Mouse (Mus musculus): ENCODE measurements around the gene Irf2. TPM values are rescaled to one million over a fixed set of nuclear protein-coding genes. Genes with fewer than 3 reads are reported as not detected.

The Irf2 gene
- polyA plus RNA-seq, 1 experiment = not detected

GRCm38 (mm10) chr8:46818990-46819288 lies 79.4 kb downstream of the Irf2 start:
- Histone ChIP-seq H3K4me3 (ENCODE audit: insufficient read depth, low read depth, low read length) (no peak overlapping the region), H3K4me1 (ENCODE audit: control insufficient read depth, insufficient read depth, low read length) (peaks cover 7% of the 10 kb centered on the region), H3K27ac (ENCODE audit: insufficient read depth, low read depth, low read length) (no peak overlapping the region)
- WGBS = 72% methylated on average over 2 of the region's 2 CpGs
- TF ChIP-seq POLR2A (IDR thresholded peaks at IDR 0.05; ENCODE audit: insufficient read depth, low read depth, low read length) = no peak
- TF ChIP-seq CTCF (IDR thresholded peaks at IDR 0.05; ENCODE audit: insufficient read depth, low read depth, low read length) = no peak

- Histone ChIP-seq H3K4me3 (ENCODE audit: insufficient read depth, low read depth, low read length) (no peak overlapping the region), H3K27ac (ENCODE audit: insufficient read depth, low read depth, low read length) (no peak overlapping the region), H3K4me1 (ENCODE audit: control insufficient read depth, insufficient read depth, low read length) (no peaks in the 10 kb centered on the region)
- WGBS = 81% methylated on average over 7 of the region's 7 CpGs
- TF ChIP-seq POLR2A (IDR thresholded peaks at IDR 0.05; ENCODE audit: insufficient read depth, low read depth, low read length) = no peak
- no peak for TF ChIP-seq CTCF (IDR thresholded peaks at IDR 0.05; ENCODE audit: insufficient read depth, low read depth, low read length)
Observed at GRCm38 (mm10) chr8:46828734-46829413, 89.3 kb downstream of the Irf2 start.

DNA sequence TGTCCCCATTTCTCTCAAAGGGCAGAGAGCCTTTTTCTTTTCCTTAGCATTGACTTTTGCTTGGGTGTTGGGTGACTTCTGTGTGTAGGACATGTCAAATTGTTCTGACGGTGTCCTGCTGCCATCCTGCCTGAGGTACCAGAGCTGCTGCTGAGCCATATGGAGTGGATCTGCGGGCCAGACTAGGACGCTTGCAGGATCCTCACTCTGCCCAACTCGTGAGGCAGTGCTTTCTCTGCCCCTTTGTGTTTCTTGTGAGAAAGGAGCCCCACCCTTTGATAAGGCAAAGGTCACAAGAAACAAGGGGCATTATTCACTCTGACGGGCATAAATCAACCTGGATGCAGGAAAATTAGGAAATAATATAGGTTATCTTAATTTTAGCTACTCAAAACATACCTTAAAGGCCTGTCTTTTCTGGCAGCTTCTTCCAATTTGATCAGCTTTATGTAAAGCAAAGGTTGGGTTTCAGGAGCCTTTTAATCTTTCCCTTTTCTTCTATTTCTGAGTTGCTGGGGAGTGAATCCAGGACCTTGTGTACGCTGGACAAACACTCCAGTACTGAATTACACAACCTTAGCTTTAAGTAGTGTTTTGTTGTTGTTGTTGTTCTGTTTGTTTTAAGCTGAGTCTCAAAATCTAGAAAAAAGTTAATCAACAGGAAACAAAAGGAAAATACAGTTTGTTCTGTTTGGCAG lies 90.0 kb downstream of the Irf2 start:
- TF ChIP-seq POLR2A (IDR thresholded peaks at IDR 0.05; ENCODE audit: insufficient read depth, low read depth, low read length) (no peak), CTCF (IDR thresholded peaks at IDR 0.05; ENCODE audit: insufficient read depth, low read depth, low read length) (no peak)
- Histone ChIP-seq H3K4me1 (ENCODE audit: control insufficient read depth, insufficient read depth, low read length) (no peaks in the 10 kb centered on the region), H3K4me3 (ENCODE audit: insufficient read depth, low read depth, low read length) (no peak overlapping the region), H3K27ac (ENCODE audit: insufficient read depth, low read depth, low read length) (no peak overlapping the region)
- 83% methylated on average over 6 of the region's 6 CpGs for WGBS

GRCm38 (mm10) chr8:46830112-46830855 lies 90.8 kb downstream of the Irf2 start:
- WGBS = 89% methylated on average over 11 of the region's 11 CpGs
- TF ChIP-seq POLR2A (IDR thresholded peaks at IDR 0.05; ENCODE audit: insufficient read depth, low read depth, low read length) (no peak), CTCF (IDR thresholded peaks at IDR 0.05; ENCODE audit: insufficient read depth, low read depth, low read length) (no peak)
- Histone ChIP-seq H3K4me1 (ENCODE audit: control insufficient read depth, insufficient read depth, low read length) (no peaks in the 10 kb centered on the region), H3K27ac (ENCODE audit: insufficient read depth, low read depth, low read length) (no peak overlapping the region), H3K4me3 (ENCODE audit: insufficient read depth, low read depth, low read length) (no peak overlapping the region)

DNA sequence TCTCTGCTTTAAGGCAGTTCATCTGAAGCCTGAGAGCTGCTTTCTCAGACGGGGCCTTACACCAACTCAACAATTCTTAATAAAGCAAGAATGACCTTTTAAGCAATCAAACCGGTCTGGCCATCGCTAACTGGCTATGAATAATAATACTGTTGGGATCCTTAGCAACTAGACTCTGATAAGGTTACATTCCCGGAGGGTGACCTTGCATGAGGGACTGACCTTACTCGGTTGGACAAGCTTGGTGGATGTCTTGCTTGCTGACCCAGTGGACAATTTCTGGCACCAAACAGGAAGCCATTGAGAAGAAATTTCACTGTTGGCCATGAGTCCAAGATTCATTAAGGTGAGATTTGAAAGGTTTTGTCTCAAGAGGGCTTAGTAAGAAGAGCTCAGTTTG lies 92.4 kb downstream of the Irf2 start:
- Histone ChIP-seq H3K4me1 (ENCODE audit: control insufficient read depth, insufficient read depth, low read length) (no peaks in the 10 kb centered on the region), H3K4me3 (ENCODE audit: insufficient read depth, low read depth, low read length) (no peak overlapping the region), H3K27ac (ENCODE audit: insufficient read depth, low read depth, low read length) (no peak overlapping the region)
- TF ChIP-seq CTCF (IDR thresholded peaks at IDR 0.05; ENCODE audit: insufficient read depth, low read depth, low read length) = no peak
- TF ChIP-seq POLR2A (IDR thresholded peaks at IDR 0.05; ENCODE audit: insufficient read depth, low read depth, low read length) = no peak
- 80% methylated on average over 5 of the region's 5 CpGs for WGBS

DNA sequence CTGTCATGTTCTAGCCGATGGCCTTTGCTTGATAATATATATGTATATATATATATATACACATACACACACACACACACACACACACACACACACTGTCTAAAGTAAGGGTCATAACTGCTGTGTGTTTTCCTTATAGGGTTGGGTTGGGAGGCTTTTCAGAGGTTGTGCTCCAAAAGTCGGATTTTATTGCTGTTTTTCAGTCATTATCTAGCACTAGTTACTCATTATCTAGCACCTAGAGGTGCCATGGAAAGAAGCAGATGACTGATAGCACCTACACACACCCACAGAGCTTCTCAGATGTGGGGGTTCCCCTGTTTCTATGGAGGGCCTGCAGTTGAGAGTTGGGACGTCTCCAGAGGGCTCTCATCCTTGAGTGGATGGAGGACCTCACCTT lies 92.9 kb downstream of the Irf2 start:
- Histone ChIP-seq H3K4me3 (ENCODE audit: insufficient read depth, low read depth, low read length) (no peak overlapping the region), H3K27ac (ENCODE audit: insufficient read depth, low read depth, low read length) (no peak overlapping the region), H3K4me1 (ENCODE audit: control insufficient read depth, insufficient read depth, low read length) (no peaks in the 10 kb centered on the region)
- no peak for TF ChIP-seq CTCF (IDR thresholded peaks at IDR 0.05; ENCODE audit: insufficient read depth, low read depth, low read length)
- no peak for TF ChIP-seq POLR2A (IDR thresholded peaks at IDR 0.05; ENCODE audit: insufficient read depth, low read depth, low read length)
- 91% methylated on average over 3 of the region's 3 CpGs for WGBS

DNA sequence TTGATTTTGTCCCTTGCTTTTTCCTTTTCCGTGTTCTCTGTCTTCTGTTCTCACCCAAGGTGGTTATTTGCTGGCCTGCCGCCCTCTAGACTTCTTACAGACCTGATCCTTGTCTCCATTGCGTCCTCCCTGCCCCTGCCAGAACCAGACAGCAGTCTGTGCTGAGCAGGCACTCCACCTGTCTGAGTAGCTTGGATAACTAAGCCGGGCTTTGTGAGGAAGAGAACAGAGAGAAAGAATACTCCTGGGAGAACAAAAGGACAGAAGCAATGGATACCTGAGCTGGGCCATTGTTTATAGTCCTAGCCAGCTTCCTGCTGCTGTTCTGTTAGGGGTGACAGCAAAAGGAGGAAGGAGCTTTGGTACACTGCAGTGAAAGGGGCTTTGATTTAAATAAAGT lies 94.2 kb downstream of the Irf2 start:
- H3K27ac ChIP-seq (ENCODE audit: insufficient read depth, low read depth, low read length) = no peak overlapping the region
- 78% methylated on average over 4 of the region's 4 CpGs for WGBS
- TF ChIP-seq CTCF (IDR thresholded peaks at IDR 0.05; ENCODE audit: insufficient read depth, low read depth, low read length) = no peak
- TF ChIP-seq POLR2A (IDR thresholded peaks at IDR 0.05; ENCODE audit: insufficient read depth, low read depth, low read length) = no peak
- H3K4me3 ChIP-seq (ENCODE audit: insufficient read depth, low read depth, low read length) = no peak overlapping the region
- no peaks in the 10 kb centered on the region for H3K4me1 ChIP-seq (ENCODE audit: control insufficient read depth, insufficient read depth, low read length)

DNA sequence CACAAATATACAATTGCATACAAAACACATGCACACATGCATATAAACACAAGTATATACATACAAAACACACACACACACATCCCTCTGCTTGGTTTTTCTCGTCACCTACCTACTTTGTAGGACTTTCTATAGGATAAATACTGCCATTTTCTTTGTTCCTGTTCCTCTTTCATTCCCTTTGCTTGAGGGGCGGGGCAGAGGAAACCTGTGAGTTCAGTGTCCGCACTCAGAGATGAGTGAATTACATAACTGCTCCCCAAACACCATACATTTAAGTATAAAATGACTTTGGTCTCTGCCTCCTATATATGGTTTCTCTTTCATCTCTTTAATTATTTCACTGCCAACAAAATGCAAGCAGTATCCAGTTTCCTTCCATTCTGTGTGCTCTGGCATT lies 94.9 kb downstream of the Irf2 start:
- no peak for TF ChIP-seq POLR2A (IDR thresholded peaks at IDR 0.05; ENCODE audit: insufficient read depth, low read depth, low read length)
- Histone ChIP-seq H3K4me3 (ENCODE audit: insufficient read depth, low read depth, low read length) (no peak overlapping the region), H3K27ac (ENCODE audit: insufficient read depth, low read depth, low read length) (no peak overlapping the region), H3K4me1 (ENCODE audit: control insufficient read depth, insufficient read depth, low read length) (no peaks in the 10 kb centered on the region)
- WGBS = 94% methylated on average over 3 of the region's 3 CpGs

- 70% methylated on average over 8 of the region's 8 CpGs for WGBS
- TF ChIP-seq POLR2A (IDR thresholded peaks at IDR 0.05; ENCODE audit: insufficient read depth, low read depth, low read length) (no peak), CTCF (IDR thresholded peaks at IDR 0.05; ENCODE audit: insufficient read depth, low read depth, low read length) (no peak)
- no peak overlapping the region; the same call in 1 of the 2 replicates for H3K27ac ChIP-seq (ENCODE audit: insufficient read depth, low read depth, low read length)
- H3K4me1 ChIP-seq (ENCODE audit: control insufficient read depth, insufficient read depth, low read length) = no peaks in the 10 kb centered on the region
- no peak overlapping the region for H3K4me3 ChIP-seq (ENCODE audit: insufficient read depth, low read depth, low read length)
Observed at GRCm38 (mm10) chr8:46836011-46836652, 96.6 kb downstream of the Irf2 start.

All from olfactory bulb, adult 2 months (tissue).